Mouse (Mus musculus): ENCODE results near the gene Naif1.

Naif1 gene

GRCm38 (mm10) chr2:32501754-32502324, 51.6 kb downstream of the Naif1 start:
- no peak for DNase-seq (ENCODE audit: low spot score in 2 of 2)

- no peak for DNase-seq (ENCODE audit: low spot score in 2 of 2)
These were observed 52.6 kb downstream of the Naif1 start for GRCm38 (mm10) chr2:32502843-32503242.

- no peak for DNase-seq (ENCODE audit: low spot score in 2 of 2)
These were observed 53.3 kb downstream of the Naif1 start for GRCm38 (mm10) chr2:32503588-32503987.

- no peak for DNase-seq (ENCODE audit: low spot score in 2 of 2)
These were observed 55.3 kb downstream of the Naif1 start for GRCm38 (mm10) chr2:32505536-32505935.
